In genomic region chr6:15780688-15781087, GRCm38 (mm10) we compare ENCODE assay signal across 12 mouse cellular contexts.
"Had no signal": no experiment of that assay in that cellular context is flagged by ENCODE, and none has a peak within 500 bp of the region (broad histone marks: within the 10 kb centered on the region; RNA-seq: fewer than 3 reads in every experiment).

No protein-coding gene starts in this region.

- H3K27me3 ChIP-seq: liver, embryonic 15.5 days; lung, embryonic 15.5 days; midbrain, embryonic 12.5 days; neural tube, embryonic 13.5 days; stomach, embryonic 15.5 days had no signal

- H3K9me3 ChIP-seq: limb, embryonic 10.5 days; liver, embryonic 15.5 days; lung, embryonic 15.5 days; midbrain, embryonic 12.5 days; neural tube, embryonic 13.5 days; stomach, embryonic 15.5 days had no signal

- H3K4me3 ChIP-seq: limb, embryonic 10.5 days; liver, embryonic 15.5 days; lung, embryonic 15.5 days; midbrain, embryonic 12.5 days; neural tube, embryonic 13.5 days; stomach, embryonic 15.5 days had no signal

- H3K27ac ChIP-seq: limb, embryonic 10.5 days; liver, embryonic 15.5 days; lung, embryonic 15.5 days; midbrain, embryonic 12.5 days; neural tube, embryonic 13.5 days; stomach, embryonic 15.5 days had no signal

- ATAC-seq: midbrain, embryonic 16.5 days had no signal

- H3K4me1 ChIP-seq: limb, embryonic 10.5 days; liver, embryonic 15.5 days; lung, embryonic 15.5 days; midbrain, embryonic 12.5 days; neural tube, embryonic 13.5 days; stomach, embryonic 15.5 days had no signal

- H3K9ac ChIP-seq: liver, embryonic 15.5 days; lung, embryonic 15.5 days; midbrain, embryonic 12.5 days; neural tube, embryonic 13.5 days; stomach, embryonic 15.5 days had no signal

- H3K36me3 ChIP-seq: limb, embryonic 10.5 days; liver, embryonic 15.5 days; midbrain, embryonic 12.5 days; neural tube, embryonic 13.5 days; stomach, embryonic 15.5 days had no signal

- H3K4me2 ChIP-seq: liver, embryonic 11.5 days; liver, embryonic 15.5 days; lung, embryonic 15.5 days; midbrain, embryonic 12.5 days; neural tube, embryonic 13.5 days; stomach, embryonic 15.5 days had no signal

- DNase-seq: kidney, adult 8-10 months; kidney, postnatal 25 days; right cerebral cortex, postnatal 14 days; thymus, postnatal 36 days had no signal
